ENCODE assay signal across 25 mouse cellular contexts in the genomic region with DNA sequence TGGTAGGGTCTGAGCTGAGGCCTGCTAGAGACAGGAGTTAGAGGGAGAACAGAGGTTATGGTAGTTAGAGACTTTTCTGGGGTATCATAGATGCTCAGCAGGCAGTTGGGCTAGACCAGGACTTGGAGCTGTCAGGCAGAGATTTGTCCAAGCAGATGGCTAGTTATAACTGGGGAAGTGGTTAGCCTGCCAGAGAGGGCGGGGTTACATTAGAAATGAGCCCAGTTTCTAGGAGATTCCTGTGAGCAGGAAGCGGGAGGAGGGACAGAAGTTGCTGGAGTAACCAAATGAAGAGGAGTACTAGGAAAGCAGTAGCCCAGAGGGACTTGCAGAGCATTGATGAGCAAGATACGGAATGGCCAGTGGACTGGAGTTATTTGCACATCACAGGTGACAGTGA. TPM values are rescaled to one million over a fixed set of nuclear protein-coding genes. Genes with fewer than 3 reads are reported as not detected.
"Had no signal": no experiment of that assay in that cellular context is flagged by ENCODE, and none has a peak within 500 bp of the region (broad histone marks: within the 10 kb centered on the region; RNA-seq: fewer than 3 reads in every experiment).

No protein-coding gene starts in this region.

- DNase-seq: lung, adult 18-20 months; lung, postnatal 14 days; lung, postnatal 4 days; midbrain, embryonic 14.5 days; retina, postnatal 1 day; right cerebral cortex, adult 18-20 months; right cerebral cortex, postnatal 25 days; right cerebral cortex, postnatal 4 days; thymus, adult 2 months; thymus, postnatal 25 days; thymus, postnatal 4 days had no signal

- H3K36me3 ChIP-seq: lung, embryonic 15.5 days; midbrain, embryonic 10.5 days; midbrain, embryonic 12.5 days; neural tube, embryonic 15.5 days; stomach, embryonic 15.5 days had no signal

- ATAC-seq: lung, postnatal 0 days; midbrain, embryonic 16.5 days had no signal

- H3K27ac ChIP-seq: lung, embryonic 15.5 days; midbrain, embryonic 10.5 days; midbrain, embryonic 12.5 days; neural tube, embryonic 13.5 days; neural tube, embryonic 15.5 days; stomach, embryonic 15.5 days; stomach, postnatal 0 days had no signal

- H3K4me1 ChIP-seq: lung, embryonic 15.5 days; midbrain, embryonic 12.5 days; stomach, embryonic 15.5 days had no signal

- H3K9me3 ChIP-seq: lung, embryonic 15.5 days; midbrain, embryonic 10.5 days; midbrain, embryonic 12.5 days; neural tube, embryonic 13.5 days; neural tube, embryonic 15.5 days; stomach, embryonic 15.5 days had no signal

- H3K4me2 ChIP-seq: lung, embryonic 15.5 days; midbrain, embryonic 12.5 days; neural tube, embryonic 13.5 days; neural tube, embryonic 15.5 days; stomach, embryonic 15.5 days had no signal

- H3K9ac ChIP-seq: lung, embryonic 15.5 days; midbrain, embryonic 12.5 days; neural tube, embryonic 13.5 days; neural tube, embryonic 15.5 days; stomach, embryonic 15.5 days had no signal

- H3K4me3 ChIP-seq: lung, embryonic 15.5 days; midbrain, embryonic 10.5 days; midbrain, embryonic 12.5 days; myocyte; neural tube, embryonic 13.5 days; neural tube, embryonic 15.5 days; stomach, embryonic 15.5 days had no signal

RNA-seq across cellular contexts. Expression of gene Lbx1, which starts 16.8 kb away (rescaled TPM):
- polyA plus RNA-seq: liver, embryonic 16.5 days; lung, embryonic 15.5 days; lung, postnatal 0 days; small intestine, adult 2 months; spleen, adult 2 months; stomach, embryonic 15.5 days; stomach, postnatal 0 days; testis, adult 2 months; thymus, adult 2 months had no signal
